Mouse (Mus musculus) ES-E14 (cell line): Measurements from ENCODE around the gene Lmnb2.

Source experiments
- CHD2 ChIP-seq: IDR thresholded peaks from 2 replicates; pipeline ENCODE4 v1.6.1; 2014; ENCODE audit warnings: mild to moderate bottlenecking, low read depth, low read length, inconsistent platforms
- HCFC1 ChIP-seq: IDR thresholded peaks from 2 replicates; pipeline ENCODE4 v1.6.1; 2012; ENCODE audit warnings: low read length, inconsistent platforms, borderline replicate concordance; ENCODE audit not compliant: insufficient read depth

DNA sequence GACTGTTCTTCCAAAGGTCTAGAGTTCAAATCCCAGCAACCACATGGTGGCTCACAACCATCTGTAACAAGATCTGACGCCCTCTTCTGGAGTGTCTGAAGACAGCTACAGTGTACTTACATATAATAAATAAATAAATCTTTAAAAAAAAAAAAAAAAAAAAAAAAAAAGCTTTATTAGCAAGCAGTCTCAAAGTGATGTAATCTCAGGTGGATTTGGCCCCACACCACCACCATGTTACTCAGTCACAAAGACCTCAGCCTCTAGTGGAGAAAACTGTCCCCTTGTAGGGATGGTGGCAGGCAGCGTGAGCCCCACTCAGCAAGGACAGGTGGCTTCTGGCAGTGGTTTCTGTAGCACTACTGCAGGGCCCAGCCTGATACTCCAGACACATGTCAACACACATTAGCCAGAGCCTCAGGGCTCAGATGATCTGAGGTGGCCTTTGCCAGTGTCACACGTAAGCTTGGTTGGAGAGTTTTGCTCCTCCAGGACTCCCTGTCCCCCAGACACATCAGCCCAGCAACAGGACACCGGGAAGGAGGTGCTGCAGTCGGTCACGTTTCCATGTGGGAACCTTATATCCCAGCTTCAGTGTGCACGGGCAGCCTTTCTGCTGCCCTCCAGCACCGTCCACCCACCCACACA is 4.6 kb downstream of the Lmnb2 start:
- TF ChIP-seq HCFC1: no peak
- TF ChIP-seq CHD2: no peak
